Mouse (Mus musculus) kidney, postnatal 36 days (tissue): ENCODE data around the gene Gm20388.

Experiments
- DNase-seq, 2 experiments: peaks; one replicate each; pipeline ENCODE4 v3.0.0; 2021 to 2022; ENCODE audit warnings: mixed read lengths in 2 of 2

The Gm20388 gene

GRCm38 (mm10) chr8:121242671-121243070 is 1332.0 kb downstream of the Gm20388 start:
- DNase-seq, result no peak

GRCm38 (mm10) chr8:121248823-121249222 is 1338.2 kb downstream of the Gm20388 start:
- peak; percentile 54 to 81 for DNase-seq

GRCm38 (mm10) chr8:121249433-121249832 is 1338.8 kb downstream of the Gm20388 start:
- no peak for DNase-seq

GRCm38 (mm10) chr8:121251089-121251488 is 1340.4 kb downstream of the Gm20388 start:
- DNase-seq, result no peak

GRCm38 (mm10) chr8:121255727-121256265 is 1345.2 kb downstream of the Gm20388 start:
- no peak for DNase-seq

- peak; percentile 31 to 42 for DNase-seq
Measured at GRCm38 (mm10) chr8:121258126-121258792, 1347.6 kb downstream of the Gm20388 start.

- peak; percentile 75 to 85 for DNase-seq
Measured at GRCm38 (mm10) chr8:121262728-121263389, 1352.2 kb downstream of the Gm20388 start.

GRCm38 (mm10) chr8:121263390-121263775 is 1352.7 kb downstream of the Gm20388 start:
- peak in 1 of 2 experiments; percentile 64 for DNase-seq

GRCm38 (mm10) chr8:121264260-121264659 is 1353.6 kb downstream of the Gm20388 start:
- no peak for DNase-seq

- peak in 1 of 2 experiments; percentile 31 for DNase-seq
Measured at GRCm38 (mm10) chr8:121271542-121271941, 1360.9 kb downstream of the Gm20388 start.

- DNase-seq, result no peak
Measured at GRCm38 (mm10) chr8:121273195-121273594, 1362.6 kb downstream of the Gm20388 start.

- DNase-seq, result no peak
Measured at GRCm38 (mm10) chr8:121273620-121274019, 1363.0 kb downstream of the Gm20388 start.

- peak in 1 of 2 experiments; percentile 49 for DNase-seq
Measured at GRCm38 (mm10) chr8:121280414-121280813, 1369.8 kb downstream of the Gm20388 start.

GRCm38 (mm10) chr8:121289346-121289745 is 1378.7 kb downstream of the Gm20388 start:
- DNase-seq, result no peak

GRCm38 (mm10) chr8:121290547-121290946 is 1379.9 kb downstream of the Gm20388 start:
- no peak for DNase-seq

- no peak for DNase-seq
Measured at GRCm38 (mm10) chr8:121293418-121293817, 1382.8 kb downstream of the Gm20388 start.

- peak in 1 of 2 experiments; percentile 19 for DNase-seq
Measured at GRCm38 (mm10) chr8:121294234-121295108, 1383.8 kb downstream of the Gm20388 start.

- DNase-seq, result no peak
Measured at GRCm38 (mm10) chr8:121296082-121296481, 1385.4 kb downstream of the Gm20388 start.

- DNase-seq, result no peak
Measured at GRCm38 (mm10) chr8:121296597-121296996, 1386.0 kb downstream of the Gm20388 start.

- no peak for DNase-seq
Measured at GRCm38 (mm10) chr8:121297299-121297698, 1386.7 kb downstream of the Gm20388 start.

GRCm38 (mm10) chr8:121300066-121300465 is 1389.4 kb downstream of the Gm20388 start:
- no peak for DNase-seq

- peak in 1 of 2 experiments; percentile 36 for DNase-seq
Measured at GRCm38 (mm10) chr8:121300501-121301411, 1390.1 kb downstream of the Gm20388 start.
